Comparison of ENCODE assay signal across 8 mouse cellular contexts in the genomic region with DNA sequence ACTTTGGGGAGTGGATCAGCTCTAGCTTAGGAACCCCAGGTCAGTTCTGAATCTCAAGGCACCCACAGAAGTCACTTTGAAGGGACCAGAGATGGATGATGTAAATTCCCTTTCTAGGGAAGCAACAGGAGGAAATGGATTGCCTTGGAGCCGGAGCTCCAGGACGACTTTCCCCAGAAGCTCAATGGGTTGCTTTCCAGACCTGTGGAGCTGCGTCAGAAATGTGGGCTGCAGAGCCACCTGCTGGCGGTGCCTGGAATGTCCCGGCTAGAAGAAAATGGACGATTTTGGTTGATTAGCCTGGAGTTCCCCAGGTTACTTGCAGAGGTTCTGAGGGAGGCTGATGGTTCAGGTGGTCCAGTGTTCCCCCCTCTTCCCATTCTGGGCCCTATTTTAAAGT. TPM values are rescaled to one million over a fixed set of nuclear protein-coding genes. Genes with fewer than 3 reads are reported as not detected.
DNase-seq lines count a peak whose midpoint lies in the region; ATAC-seq lines count a peak whose summit lies in the region.

No protein-coding gene starts in this region.

- H3K27me3 ChIP-seq in forebrain, embryonic 15.5 days: no peaks in the 10 kb centered on the region
- no peaks in the 10 kb centered on the region for H3K27me3 ChIP-seq in midbrain, embryonic 12.5 days

- no peak overlapping the region for H3K9ac ChIP-seq in forebrain, embryonic 15.5 days (replicated peaks)
- H3K9ac ChIP-seq in midbrain, embryonic 12.5 days (replicated peaks): no peak overlapping the region

- intact Hi-C loops in left cerebral cortex, postnatal 14 days (cut with DNase I): loop anchor here (5.0 to 10.0 kb wide), 3 partner anchors 141 to 741 kb away; no protein-coding TSS in a partner anchor

- 2% methylated on average over 6 of the region's 6 CpGs for whole genome bisulfite sequencing in forebrain, embryonic 15.5 days
- 5% methylated on average over 6 of the region's 6 CpGs for WGBS in midbrain, embryonic 12.5 days

- no peak overlapping the region for H3K4me2 ChIP-seq in forebrain, embryonic 15.5 days (replicated peaks)
- H3K4me2 ChIP-seq in midbrain, embryonic 12.5 days (replicated peaks): no peak overlapping the region

- peak; percentile 70 to 71 for DNase-seq in left cerebral cortex, adult 18-20 months (ENCODE audit: low spot score in 2 of 2)
- DNase-seq in left cerebral cortex, adult 11 months (ENCODE audit: low spot score): no peak
- DNase-seq in cerebellum, adult 18-20 months: peak; percentile 61 to 77
- DNase-seq in hindlimb bud, embryonic 11.5 days (ENCODE audit: extremely low spot score, low read depth, low spot score): peak; percentile 44
- DNase-seq in left cerebral cortex, postnatal 14 days (ENCODE audit: low spot score in 2 of 2): peak; percentile 70 to 74
- DNase-seq in spleen, postnatal 10 days (ENCODE audit: low spot score in 2 of 2): peak; percentile 39 to 72

- no peak overlapping the region for H3K27ac ChIP-seq in forebrain, embryonic 15.5 days (replicated peaks)
- H3K27ac ChIP-seq in midbrain, embryonic 12.5 days (replicated peaks): no peak overlapping the region

- ATAC-seq in forebrain, embryonic 15.5 days (replicated peaks): peak; percentile 64
- ATAC-seq in midbrain, embryonic 12.5 days (ENCODE audit: low FRiP score, low read depth): peak; percentile 44; the same call in 1 of the 2 replicates

- H3K4me1 ChIP-seq in forebrain, embryonic 15.5 days: no peaks in the 10 kb centered on the region
- peaks cover 4% of the 10 kb centered on the region; the same call in 1 of the 2 replicates for H3K4me1 ChIP-seq in midbrain, embryonic 12.5 days

- no peak overlapping the region for H3K4me3 ChIP-seq in forebrain, embryonic 15.5 days
- no peak overlapping the region for H3K4me3 ChIP-seq in midbrain, embryonic 12.5 days

- no peaks in the 10 kb centered on the region for H3K9me3 ChIP-seq in forebrain, embryonic 15.5 days
- no peaks in the 10 kb centered on the region for H3K9me3 ChIP-seq in midbrain, embryonic 12.5 days

- H3K36me3 ChIP-seq in forebrain, embryonic 15.5 days: peaks cover 4% of the 10 kb centered on the region; the same call in 1 of the 2 replicates
- H3K36me3 ChIP-seq in midbrain, embryonic 12.5 days: peaks cover 13% of the 10 kb centered on the region

RNA-seq across cellular contexts. Expression of gene Snhg11, which starts 27.6 kb away (rescaled TPM):
- total RNA-seq in left cerebral cortex, adult 18-20 months (2021): 100 to 1,000 TPM; 627 to 661 TPM
- polyA plus RNA-seq in forebrain, embryonic 15.5 days (2015; fragmentation: Nextera tagmentation; extraction: Ambion mirVana): 108 and 109 TPM in 2 replicates
- 100 to 1,000 TPM; 568 to 604 TPM for total RNA-seq in left cerebral cortex, postnatal 14 days (2021)
- polyA plus RNA-seq in midbrain, embryonic 12.5 days (2016; fragmentation: Nextera tagmentation; extraction: Ambion mirVana): 74.5 and 80.3 TPM in 2 replicates

RNA-seq across cellular contexts. Expression of gene Lbp, which starts 41.6 kb away (rescaled TPM):
- total RNA-seq in left cerebral cortex, adult 18-20 months (2021): 1 to 10 TPM; 1.3 to 1.5 TPM
- polyA plus RNA-seq in forebrain, embryonic 15.5 days (2015; fragmentation: Nextera tagmentation; extraction: Ambion mirVana): 2.4 and 2.7 TPM in 2 replicates
- 1 to 10 TPM; 3.4 to 4.5 TPM for total RNA-seq in left cerebral cortex, postnatal 14 days (2021)
- polyA plus RNA-seq in midbrain, embryonic 12.5 days (2016; fragmentation: Nextera tagmentation; extraction: Ambion mirVana): 2.0 and 2.4 TPM in 2 replicates
